Mouse (Mus musculus) spleen, adult 2 months (tissue): ENCODE data around the gene Mfap4. TPM values are rescaled to one million over a fixed set of nuclear protein-coding genes. Genes with fewer than 3 reads are reported as not detected.
A peak's percentile ranks its signal among the peaks of the same experiment; 100 is the strongest.

ENCODE experiments used
- DNase-seq, 2 experiments: peaks; one replicate each; pipeline versions ENCODE4 v3.0.0 to v3.0.0-alpha.2; 2012 to 2021; ENCODE audit warnings: low spot score in 2 of 2, low read depth in 1 of 2
- H3K27ac ChIP-seq: fragments of 200-500 bp; 2 replicates; pipeline ENCODE4 v1.5.1; 2012; ENCODE audit warnings: low read length, inconsistent platforms; ENCODE audit not compliant: insufficient read depth
- H3K27me3 ChIP-seq: fragments of 200-500 bp; 2 replicates; pipeline ENCODE4 v1.6.1; 2012; ENCODE audit warnings: mild to moderate bottlenecking, moderate library complexity, low read length, inconsistent platforms; ENCODE audit not compliant: control insufficient read depth, insufficient read depth
- H3K36me3 ChIP-seq: fragments of 200-500 bp; 2 replicates; pipeline ENCODE4 v1.6.1; 2012; ENCODE audit warnings: mild to moderate bottlenecking, low read length, inconsistent platforms; ENCODE audit not compliant: control insufficient read depth, insufficient read depth
- H3K4me1 ChIP-seq: fragments of 200-500 bp; 2 replicates; pipeline ENCODE4 v1.6.1; 2011; ENCODE audit warnings: inconsistent platforms; ENCODE audit not compliant: control insufficient read depth, insufficient read depth, insufficient read length
- H3K4me3 ChIP-seq: fragments of 200-500 bp; 2 replicates; pipeline ENCODE4 v1.5.1; 2011; ENCODE audit warnings: mild to moderate bottlenecking, inconsistent platforms; ENCODE audit not compliant: insufficient read depth, insufficient read length; ENCODE audit errors: extremely low read depth
- CTCF ChIP-seq: fragments of 200-500 bp; IDR thresholded peaks from 2 replicates; pipeline ENCODE4 v1.5.1; 2011; ENCODE audit warnings: mild to moderate bottlenecking, inconsistent platforms; ENCODE audit not compliant: insufficient read depth, insufficient read length, insufficient replicate concordance; ENCODE audit errors: extremely low read depth
- POLR2A ChIP-seq: fragments of 200-500 bp; IDR thresholded peaks from 2 replicates; pipeline ENCODE4 v1.6.1; 2011; ENCODE audit warnings: low read depth, low read length, inconsistent platforms
- WGBS: fragments of 180-500 bp; shearing (Covaris S2); methylation state at CpG from one replicate; pipeline ENCODE4 v1.1.7; 2018; 5-methylcytosine and 5-hydroxymethylcytosine counted together
- polyA plus RNA-seq: library from polyadenylated mRNA; depleted of rRNA; stranded (reverse); fragments of >200 nt; gene quantifications from 2 replicates; pipeline ENCODE4 v1.2.3, GENCODE M21; 2012

Gene Mfap4
- polyA plus RNA-seq, 1 experiment = 31.2 TPM

DNA sequence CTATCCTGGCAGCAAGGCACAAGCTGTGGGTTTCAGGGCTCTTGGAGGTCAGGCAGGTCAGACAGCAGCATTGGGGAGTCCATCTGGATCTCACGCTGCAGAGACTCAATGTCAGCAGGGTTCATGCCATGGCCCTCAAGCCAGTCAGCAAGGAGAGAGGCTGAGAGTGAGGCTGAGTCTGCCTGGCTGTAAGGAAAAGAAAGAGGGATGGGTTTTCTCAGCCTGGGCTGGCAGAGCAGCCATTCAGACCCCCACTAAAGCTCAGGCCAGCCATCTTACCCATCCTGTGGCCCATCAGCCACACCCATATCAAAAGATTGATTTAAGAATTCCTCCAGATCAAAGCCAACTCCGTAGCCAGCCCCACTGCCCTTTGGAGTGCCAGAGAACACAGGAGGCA, 3.9 kb downstream of the Mfap4 start:
- TF ChIP-seq POLR2A = no peak
- TF ChIP-seq CTCF = no peak
- peaks cover 13% of the 10 kb centered on the region for H3K36me3 ChIP-seq
- H3K4me3 ChIP-seq = no peak overlapping the region
- WGBS = 95% methylated on average over 2 of the region's 2 CpGs
- DNase-seq = no peak
- no peak overlapping the region for H3K27ac ChIP-seq
- no peaks in the 10 kb centered on the region for H3K27me3 ChIP-seq
- H3K4me1 ChIP-seq = peaks cover 7% of the 10 kb centered on the region; the same call in 1 of the 2 replicates

DNA sequence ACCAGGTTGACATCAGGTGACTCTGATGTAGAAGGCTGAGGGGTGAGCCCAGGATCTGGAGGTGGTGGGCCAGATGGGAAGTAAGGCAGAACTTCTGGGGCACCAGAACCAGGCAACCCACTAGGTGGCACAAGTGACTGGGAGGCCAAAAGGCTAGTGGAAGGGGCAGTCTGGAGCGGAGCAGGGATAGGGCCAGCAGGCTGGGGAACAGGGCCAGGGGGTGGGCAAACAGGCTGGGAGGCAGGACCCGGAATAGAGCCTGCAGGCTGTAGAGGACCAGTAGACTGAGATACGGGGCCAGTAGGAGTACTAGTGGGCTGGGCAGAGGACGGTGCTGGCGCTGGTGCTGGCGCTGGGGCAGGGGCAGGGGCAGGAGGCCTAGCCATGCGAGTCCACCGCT, 4.6 kb downstream of the Mfap4 start:
- H3K4me3 ChIP-seq = no peak overlapping the region
- DNase-seq = no peak
- peaks cover 7% of the 10 kb centered on the region; the same call in 1 of the 2 replicates for H3K4me1 ChIP-seq
- H3K27me3 ChIP-seq = no peaks in the 10 kb centered on the region
- no peak overlapping the region for H3K27ac ChIP-seq
- TF ChIP-seq POLR2A (no peak), CTCF (no peak)
- WGBS = 98% methylated on average over 6 of the region's 8 CpGs
- peaks cover 13% of the 10 kb centered on the region for H3K36me3 ChIP-seq

GRCm38 (mm10) chr11:61490944-61491520, 5.8 kb downstream of the Mfap4 start:
- no peak for DNase-seq
- TF ChIP-seq POLR2A = no peak
- TF ChIP-seq CTCF = no peak

GRCm38 (mm10) chr11:61492749-61493401, 7.6 kb downstream of the Mfap4 start:
- Histone ChIP-seq H3K27me3 (no peaks in the 10 kb centered on the region), H3K36me3 (peaks cover 13% of the 10 kb centered on the region), H3K4me1 (peaks cover 7% of the 10 kb centered on the region; the same call in 1 of the 2 replicates), H3K4me3 (peak overlapping the region; percentile 74), H3K27ac (no peak overlapping the region)
- DNase-seq = no peak
- TF ChIP-seq CTCF (no peak), POLR2A (no peak)
- WGBS = 84% methylated on average over 12 of the region's 12 CpGs

More at GRCm38 (mm10) chr11:61490944-61491520, 5.8 kb downstream of the Mfap4 start:
- peaks cover 13% of the 10 kb centered on the region for H3K36me3 ChIP-seq
- no peak overlapping the region for H3K27ac ChIP-seq
- 95% methylated on average over 22 of the region's 22 CpGs for WGBS
- no peak overlapping the region for H3K4me3 ChIP-seq
- peaks cover 7% of the 10 kb centered on the region; the same call in 1 of the 2 replicates for H3K4me1 ChIP-seq
- no peaks in the 10 kb centered on the region for H3K27me3 ChIP-seq

GRCm38 (mm10) chr11:61493525-61494128, 8.4 kb downstream of the Mfap4 start:
- WGBS = 1% methylated on average over 50 of the region's 50 CpGs
- H3K27ac ChIP-seq = peak overlapping the region; percentile 64
- H3K4me3 ChIP-seq = peak overlapping the region; percentile 74
- TF ChIP-seq CTCF = no peak
- no peak for TF ChIP-seq POLR2A
- no peaks in the 10 kb centered on the region for H3K27me3 ChIP-seq
- H3K36me3 ChIP-seq = peaks cover 13% of the 10 kb centered on the region
- peak; percentile 23 to 31 for DNase-seq
- H3K4me1 ChIP-seq = peaks cover 7% of the 10 kb centered on the region; the same call in 1 of the 2 replicates

- H3K4me1 ChIP-seq = peaks cover 7% of the 10 kb centered on the region; the same call in 1 of the 2 replicates
- TF ChIP-seq CTCF = no peak
- TF ChIP-seq POLR2A = no peak
- WGBS = 1% methylated on average over 61 of the region's 62 CpGs
- H3K4me3 ChIP-seq = peak within 1 kb of the TSS; percentile 74
- DNase-seq = peak; percentile 88 to 97
- no peaks in the 10 kb centered on the region for H3K27me3 ChIP-seq
- peak within 1 kb of the TSS; percentile 64 for H3K27ac ChIP-seq
- H3K36me3 ChIP-seq = peaks cover 13% of the 10 kb centered on the region
Measured at GRCm38 (mm10) chr11:61494129-61494997, 9.1 kb downstream of the Mfap4 start, which contains the start of gene Mapk7. TSS of gene Mapk7 (minus strand) at chr11:61494406.
